Mouse (Mus musculus): ENCODE measurements around the gene Vwa7. TPM values are rescaled to one million over a fixed set of nuclear protein-coding genes. Genes with fewer than 3 reads are reported as not detected.
"Not testable (repeated sequence)": the region's sequence is repeated elsewhere in the genome, so short reads cannot be mapped to it uniquely, and the experiment has no call there.

Gene Vwa7
- total RNA-seq, 2 experiments from 2014 or later = 8.4 to 9.3 TPM

GRCm38 (mm10) chr17:34999871-35000716 is 16.3 kb upstream of the Vwa7 start:
- intact Hi-C loops (cut with DNase I) = loop anchor here (2.0 to 5.0 kb wide), 2 partner anchors 17 to 237 kb away; partner anchors contain the start of gene Nfkbil1
- DNase-seq = not testable (repeated sequence)

GRCm38 (mm10) chr17:35000717-35001451 is 15.5 kb upstream of the Vwa7 start, which contains the start of gene Vars:
TSS of gene Vars (plus strand) at chr17:35000987.
- DNase-seq = peak; percentile 90 to 94
- intact Hi-C loops (cut with DNase I) = loop anchor here (2.0 to 5.0 kb wide), 2 partner anchors 18 to 236 kb away; partner anchors contain the start of gene Nfkbil1

GRCm38 (mm10) chr17:35001452-35002152 is 14.8 kb upstream of the Vwa7 start:
- DNase-seq = no peak

GRCm38 (mm10) chr17:35002153-35002865 is 14.1 kb upstream of the Vwa7 start:
- peak in 1 of 2 experiments; percentile 7 for DNase-seq
- intact Hi-C loops (cut with DNase I) = loop anchor here (5.0 kb wide), 1 partner anchor 235 kb away; the partner anchor contains the start of gene Nfkbil1

More at GRCm38 (mm10) chr17:35001452-35002152, 14.8 kb upstream of the Vwa7 start:
- intact Hi-C loops (cut with DNase I) = loop anchor here (2.0 to 5.0 kb wide), 2 partner anchors 19 to 236 kb away; partner anchors contain the start of gene Nfkbil1

- intact Hi-C loops (cut with DNase I) = loop anchor here (5.0 kb wide), 1 partner anchor 234 kb away; the partner anchor contains the start of gene Nfkbil1
- no peak for DNase-seq
Measured at GRCm38 (mm10) chr17:35003022-35003838, 13.1 kb upstream of the Vwa7 start.

- intact Hi-C loops (cut with DNase I) = loop anchor here (5.0 kb wide), 1 partner anchor 233 kb away; the partner anchor contains the start of gene Nfkbil1
- no peak for DNase-seq
Measured at GRCm38 (mm10) chr17:35004075-35004717, 12.2 kb upstream of the Vwa7 start.

GRCm38 (mm10) chr17:35005158-35005557 is 11.2 kb upstream of the Vwa7 start:
- no peak for DNase-seq
- intact Hi-C loops (cut with DNase I) = no loop called here

- intact Hi-C loops (cut with DNase I); DNase-seq: not testable (repeated sequence)
Measured at GRCm38 (mm10) chr17:35005902-35006301, 10.5 kb upstream of the Vwa7 start.

GRCm38 (mm10) chr17:35007387-35007991 is 8.9 kb upstream of the Vwa7 start:
- intact Hi-C loops (cut with DNase I) = no loop called here
- DNase-seq = no peak

GRCm38 (mm10) chr17:35009586-35009985 is 6.8 kb upstream of the Vwa7 start:
- intact Hi-C loops (cut with DNase I) = no loop called here
- DNase-seq = no peak

GRCm38 (mm10) chr17:35011440-35011839 is 4.9 kb upstream of the Vwa7 start:
- intact Hi-C loops (cut with DNase I) = no loop called here
- DNase-seq = no peak

- intact Hi-C loops (cut with DNase I) = no loop called here
- DNase-seq = no peak
Measured at GRCm38 (mm10) chr17:35012430-35012829, 3.9 kb upstream of the Vwa7 start.

GRCm38 (mm10) chr17:35013221-35013620 is 3.2 kb upstream of the Vwa7 start:
- intact Hi-C loops (cut with DNase I) = no loop called here
- no peak for DNase-seq

GRCm38 (mm10) chr17:35015296-35015695 is 1.1 kb upstream of the Vwa7 start:
- intact Hi-C loops (cut with DNase I) = no loop called here
- no peak for DNase-seq

- no peak for DNase-seq
- intact Hi-C loops (cut with DNase I) = no loop called here
Measured at GRCm38 (mm10) chr17:35016791-35017705, 669 bp downstream of the Vwa7 start.

GRCm38 (mm10) chr17:35017706-35018030 is 1.3 kb downstream of the Vwa7 start:
- DNase-seq = no peak

GRCm38 (mm10) chr17:35018171-35018570 is 1.8 kb downstream of the Vwa7 start:
- no peak for DNase-seq
- intact Hi-C loops (cut with DNase I) = no loop called here

More at GRCm38 (mm10) chr17:35017706-35018030, 1.3 kb downstream of the Vwa7 start:
- intact Hi-C loops (cut with DNase I) = no loop called here
